Mouse (Mus musculus) CH12.LX (cell line): Measurements from ENCODE around the gene Polr2l. TPM values are rescaled to one million over a fixed set of nuclear protein-coding genes. Genes with fewer than 3 reads are reported as not detected.

Experiments
- DNase-seq: peaks from one replicate; pipeline ENCODE4 v3.0.0-alpha.2; 2013; ENCODE audit errors: extremely low read depth
- H3K27ac ChIP-seq: 2 replicates; pipeline ENCODE4 v1.5.1; 2012; ENCODE audit warnings: low read depth, mild to moderate bottlenecking, control low read depth, moderate library complexity; ENCODE audit not compliant: insufficient read depth
- H3K27me3 ChIP-seq: replicated peaks from 2 replicates; pipeline ENCODE3; 2012; ENCODE audit warnings: inconsistent platforms
- H3K36me3 ChIP-seq, 2 experiments: replicated peaks in 1 of 2; 2 replicates each; pipeline versions ENCODE3 to v1.6.1; 2012; ENCODE audit warnings: inconsistent platforms in 1 of 2, low read length in 1 of 2, mild to moderate bottlenecking in 1 of 2, mixed read lengths in 1 of 2, moderate library complexity in 1 of 2; ENCODE audit not compliant: control insufficient read depth in 1 of 2, insufficient read depth in 1 of 2
- H3K4me1 ChIP-seq, 2 experiments: 2 replicates each; pipeline ENCODE4 v1.6.1; 2012; ENCODE audit warnings: inconsistent platforms in 1 of 2, moderate library complexity in 1 of 2; ENCODE audit not compliant: insufficient read depth in 2 of 2, control insufficient read depth in 1 of 2
- H3K4me2 ChIP-seq: 2 replicates; pipeline ENCODE4 v1.6.1; 2012; ENCODE audit warnings: low read depth, mild to moderate bottlenecking, control low read depth; ENCODE audit not compliant: poor library complexity, insufficient read depth, severe bottlenecking
- H3K4me3 ChIP-seq, 3 experiments: fragments of 150-350 bp in 1 of 3; sonication (generic) in 1 of 3; replicated peaks in 1 of 3; 2 replicates each; pipeline versions ENCODE3 to v1.5.1; 2011 to 2012; ENCODE audit warnings: low read depth in 2 of 3, low read length in 2 of 3, mild to moderate bottlenecking in 2 of 3, moderate library complexity in 2 of 3, control low read depth in 1 of 3, improper control_type of control experiment in 1 of 3, inconsistent platforms in 1 of 3, mixed read lengths in 1 of 3; ENCODE audit not compliant: poor library complexity in 1 of 3
- H3K79me2 ChIP-seq: replicated peaks from 2 replicates; pipeline ENCODE4 v1.6.1; 2012; ENCODE audit warnings: mild to moderate bottlenecking, moderate library complexity; ENCODE audit not compliant: control insufficient read depth, poor library complexity, insufficient read depth, severe bottlenecking; ENCODE audit errors: extremely low read depth
- H3K9ac ChIP-seq: 2 replicates; pipeline ENCODE4 v1.6.1; 2012; ENCODE audit warnings: low read depth, mild to moderate bottlenecking, control low read depth, moderate library complexity; ENCODE audit not compliant: insufficient read depth
- H3K9me3 ChIP-seq: replicated peaks from 2 replicates; pipeline ENCODE3; 2012; ENCODE audit warnings: low read length, inconsistent platforms, mixed read lengths
- CHD1 ChIP-seq: IDR thresholded peaks from 2 replicates; pipeline ENCODE4 v1.6.1; 2012; ENCODE audit warnings: low read depth, low read length, improper control_type of control experiment, inconsistent platforms
- CHD2 ChIP-seq: IDR thresholded peaks from 2 replicates; pipeline ENCODE4 v1.6.1; 2011; ENCODE audit warnings: low read length, improper control_type of control experiment
- E2F4 ChIP-seq: IDR thresholded peaks from 2 replicates; pipeline ENCODE4 v1.6.1; 2011; ENCODE audit warnings: low read depth, low read length, improper control_type of control experiment; ENCODE audit not compliant: insufficient replicate concordance
- ELF1 ChIP-seq: IDR thresholded peaks from 2 replicates; pipeline ENCODE4 v1.6.1; 2014; ENCODE audit warnings: low read depth, mild to moderate bottlenecking, inconsistent platforms, low read length, improper control_type of control experiment
- EP300 ChIP-seq: IDR thresholded peaks from 2 replicates; pipeline ENCODE4 v1.6.1; 2011; ENCODE audit warnings: low read length, improper control_type of control experiment
- ETS1 ChIP-seq: conservative IDR thresholded peaks from 2 replicates; pipeline ENCODE4 v1.6.1; 2012; ENCODE audit warnings: low read depth, mild to moderate bottlenecking, inconsistent platforms, low read length, improper control_type of control experiment, moderate library complexity
- IRF4 ChIP-seq: IDR thresholded peaks from 2 replicates; pipeline ENCODE4 v1.6.1; 2014; ENCODE audit warnings: low read depth, mild to moderate bottlenecking, inconsistent platforms, low read length, improper control_type of control experiment
- JUN ChIP-seq: IDR thresholded peaks from 2 replicates; pipeline ENCODE4 v1.6.1; 2011; ENCODE audit warnings: low read depth, mild to moderate bottlenecking, low read length, improper control_type of control experiment, moderate library complexity; ENCODE audit not compliant: insufficient read depth
- MAFK ChIP-seq: IDR thresholded peaks from 2 replicates; pipeline ENCODE4 v1.6.1; 2011; ENCODE audit warnings: low read length, improper control_type of control experiment; ENCODE audit not compliant: insufficient replicate concordance
- MXI1 ChIP-seq: IDR thresholded peaks from 2 replicates; pipeline ENCODE4 v1.6.1; 2011; ENCODE audit warnings: mild to moderate bottlenecking, low read depth, low read length, improper control_type of control experiment
- POLR2A ChIP-seq: IDR thresholded peaks from 2 replicates; pipeline ENCODE4 v1.6.1; 2011; ENCODE audit warnings: low read depth, mild to moderate bottlenecking, improper control_type of control experiment, low read length
- POLR2AphosphoS2 ChIP-seq: IDR thresholded peaks from 2 replicates; pipeline ENCODE4 v1.6.1; 2011; ENCODE audit warnings: low read depth, low read length, improper control_type of control experiment
- RAD21 ChIP-seq: IDR thresholded peaks from 2 replicates; pipeline ENCODE4 v1.6.1; 2011; ENCODE audit warnings: low read depth, mild to moderate bottlenecking, low read length, improper control_type of control experiment, moderate library complexity
- TBP ChIP-seq: conservative IDR thresholded peaks from 2 replicates; pipeline ENCODE4 v1.6.1; 2011; ENCODE audit warnings: low read depth, low read length, improper control_type of control experiment
- TCF12 ChIP-seq: IDR thresholded peaks from 2 replicates; pipeline ENCODE4 v1.6.1; 2014; ENCODE audit warnings: low read depth, mild to moderate bottlenecking, inconsistent platforms, low read length, improper control_type of control experiment
- UBTF ChIP-seq: IDR thresholded peaks from 2 replicates; pipeline ENCODE4 v1.6.1; 2012; ENCODE audit warnings: low read depth, mild to moderate bottlenecking, inconsistent platforms, low read length, improper control_type of control experiment, moderate library complexity
- USF1 ChIP-seq: IDR thresholded peaks from 2 replicates; pipeline ENCODE4 v1.6.1; 2014; ENCODE audit warnings: low read depth, mild to moderate bottlenecking, inconsistent platforms, low read length, improper control_type of control experiment
- USF2 ChIP-seq: conservative IDR thresholded peaks from 2 replicates; pipeline ENCODE4 v1.6.1; 2011; ENCODE audit warnings: low read depth, low read length, improper control_type of control experiment
- ZKSCAN1 ChIP-seq: IDR thresholded peaks from 2 replicates; pipeline ENCODE4 v1.6.1; 2012; ENCODE audit warnings: low read depth, inconsistent platforms, low read length, improper control_type of control experiment, borderline replicate concordance
- ZMIZ1 ChIP-seq: IDR thresholded peaks from 2 replicates; pipeline ENCODE4 v1.6.1; 2012; ENCODE audit warnings: low read depth, mild to moderate bottlenecking, inconsistent platforms, low read length, improper control_type of control experiment
- dilution Hi-C: fragments of 300-500 bp; cut with MboI; formaldehyde crosslinking; loops from 2 replicates; pipeline ENCODE4 v1.14.3; 2020; ENCODE audit warnings: low sequenced_read_pairs; ENCODE audit not compliant: extremely low pct_unique_long_range_greater_than_20kb, extremely low pct_ligation_motif_present
- in situ Hi-C: fragments of 300-500 bp; cut with MboI; formaldehyde crosslinking; loops from 3 replicates; pipeline ENCODE4 v1.14.3; 2019; ENCODE audit warnings: low sequenced_read_pairs, low pct_ligation_motif_present, low pct_unique_long_range_greater_than_20kb, mixed read lengths
- polyA plus RNA-seq: library from polyadenylated mRNA; unstranded; fragments of >175 nt; gene quantifications from 2 replicates; pipeline ENCODE4 v1.2.1, GENCODE M21; 2012; ENCODE audit warnings: low read depth; ENCODE audit not compliant: insufficient read length
- total RNA-seq, 2 experiments: library from RNA; depleted of rRNA; stranded (reverse); fragments of 300-350 nt in 1 of 2; fragments of >200 nt in 1 of 2; gene quantifications; 2 replicates each; pipeline ENCODE4 v1.2.3; 2012 to 2014

The Polr2l gene
- total and polyA plus RNA-seq, 3 experiments, result 35.7 to 82.3 (median 64.8) TPM

- H3K27me3 ChIP-seq, result no peaks in the 10 kb centered on the region
- dilution Hi-C loops (no loop called here), in situ Hi-C loops (no loop called here)
- no peak overlapping the region for H3K27ac ChIP-seq
- H3K4me1 ChIP-seq, result peaks cover 17 to 34% of the 10 kb centered on the region in 2 experiments
- peaks cover 0 to 61% of the 10 kb centered on the region in 2 experiments for H3K36me3 ChIP-seq
- DNase-seq, result no peak
- H3K79me2 ChIP-seq, result no peaks in the 10 kb centered on the region
- no peaks in the 10 kb centered on the region for H3K9me3 ChIP-seq
- no peak overlapping the region for H3K9ac ChIP-seq
- no peak overlapping the region for H3K4me2 ChIP-seq
- TF ChIP-seq ETS1, result no peak
- TF ChIP-seq CHD2, result no peak
- TF ChIP-seq JUN, result no peak
- no peak for TF ChIP-seq UBTF
- no peak for TF ChIP-seq MXI1
- no peak for TF ChIP-seq USF2
- TF ChIP-seq POLR2A, result no peak
- TF ChIP-seq TBP, result no peak
- TF ChIP-seq IRF4, result no peak
- TF ChIP-seq ELF1, result no peak
- TF ChIP-seq TCF12, result no peak
- TF ChIP-seq EP300, result no peak
- TF ChIP-seq CHD1, result no peak
- no peak overlapping the region for H3K4me3 ChIP-seq
Observed at GRCm38 (mm10) chr7:141486239-141486638, 11.3 kb upstream of the Polr2l start.

- H3K27me3 ChIP-seq, result no peaks in the 10 kb centered on the region
- H3K9ac ChIP-seq, result no peak overlapping the region
- in situ Hi-C loops, result no loop called here
- no peak overlapping the region for H3K4me2 ChIP-seq
- H3K27ac ChIP-seq, result no peak overlapping the region
- peaks cover 0 to 55% of the 10 kb centered on the region in 2 experiments for H3K36me3 ChIP-seq
- TF ChIP-seq TBP, result no peak
- TF ChIP-seq ZKSCAN1, result no peak
- TF ChIP-seq E2F4, result no peak
- TF ChIP-seq, all 38 proteins: peak for 0
- H3K9me3 ChIP-seq, result no peaks in the 10 kb centered on the region
- no peaks in the 10 kb centered on the region for H3K79me2 ChIP-seq
- H3K4me1 ChIP-seq, result peaks cover 20 to 40% of the 10 kb centered on the region in 2 experiments
- dilution Hi-C loops, result no loop called here
- no peak overlapping the region for H3K4me3 ChIP-seq
- no peak for DNase-seq
Observed at GRCm38 (mm10) chr7:141485606-141486005, 10.7 kb upstream of the Polr2l start.

- Histone ChIP-seq H3K27ac (no peak overlapping the region), H3K9me3 (no peaks in the 10 kb centered on the region), H3K27me3 (no peaks in the 10 kb centered on the region), H3K4me1 (peaks cover 20 to 44% of the 10 kb centered on the region in 2 experiments), H3K4me2 (no peak overlapping the region), H3K79me2 (no peaks in the 10 kb centered on the region), H3K4me3 (no peak overlapping the region), H3K36me3 (peaks cover 0 to 52% of the 10 kb centered on the region in 2 experiments), H3K9ac (no peak overlapping the region)
- in situ Hi-C loops, result no loop called here
- DNase-seq, result no peak
- no peak for TF ChIP-seq POLR2AphosphoS2
- TF ChIP-seq MAFK, result no peak
- TF ChIP-seq RAD21, result no peak
- TF ChIP-seq ZMIZ1, result no peak
- no peak for TF ChIP-seq USF1
- no peak for TF ChIP-seq TBP
- TF ChIP-seq IRF4, result no peak
- no peak for TF ChIP-seq MXI1
- dilution Hi-C loops, result no loop called here
Observed at GRCm38 (mm10) chr7:141485186-141485585, 10.3 kb upstream of the Polr2l start.
